Comparison of ENCODE assay signal across 10 mouse cellular contexts in the genomic region with DNA sequence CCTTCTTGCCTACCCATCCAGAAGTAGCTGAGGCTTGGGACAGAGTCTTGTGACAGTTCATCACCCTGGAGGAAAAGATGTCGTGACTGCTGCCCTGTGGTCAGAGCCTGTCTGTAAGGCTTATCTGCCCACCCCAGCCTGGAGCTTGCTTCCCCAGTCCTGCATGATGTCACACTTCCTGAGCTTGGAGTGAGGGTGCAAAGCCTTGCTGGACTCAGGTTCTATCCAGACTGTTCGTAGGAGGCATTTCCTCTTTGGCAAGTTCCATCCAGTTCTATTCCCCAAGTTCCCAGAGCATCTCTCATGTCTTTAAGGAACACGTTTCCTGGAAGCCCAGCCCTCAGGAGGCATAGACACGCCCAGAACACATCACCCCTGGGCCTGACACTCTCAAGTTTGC. TPM values are rescaled to one million over a fixed set of nuclear protein-coding genes. Genes with fewer than 3 reads are reported as not detected.
DNase-seq lines count a peak whose midpoint lies in the region; ATAC-seq and TF ChIP-seq lines count a peak whose summit lies in the region.
"Had no signal": no experiment of that assay in that cellular context is flagged by ENCODE, and none has a peak within 500 bp of the region (broad histone marks: within the 10 kb centered on the region; RNA-seq: fewer than 3 reads in every experiment).

No protein-coding gene starts in this region.

- H3K36me3 ChIP-seq in heart, embryonic 10.5 days = peaks cover 43% of the 10 kb centered on the region
- H3K36me3 ChIP-seq in heart, embryonic 14.5 days (ENCODE audit: control insufficient read depth, insufficient read depth, low read length) = peaks cover 30% of the 10 kb centered on the region
- H3K36me3 ChIP-seq in lung, embryonic 16.5 days (ENCODE audit: control insufficient read depth, insufficient read depth, low read length) = peaks cover 7% of the 10 kb centered on the region
- peaks cover 38% of the 10 kb centered on the region for H3K36me3 ChIP-seq in hindbrain, embryonic 12.5 days
- H3K36me3 ChIP-seq in midbrain, embryonic 13.5 days = peaks cover 49% of the 10 kb centered on the region

- WGBS in heart, embryonic 10.5 days = 40% methylated on average over 4 of the region's 4 CpGs
- WGBS in bone marrow, adult 2 months = 17% methylated on average over 4 of the region's 4 CpGs
- WGBS in heart, embryonic 14.5 days = 58% methylated on average over 4 of the region's 4 CpGs
- WGBS in lung, embryonic 16.5 days = 49% methylated on average over 4 of the region's 4 CpGs
- WGBS in hindbrain, embryonic 12.5 days = 84% methylated on average over 4 of the region's 4 CpGs
- 79% methylated on average over 4 of the region's 4 CpGs for WGBS in midbrain, embryonic 13.5 days

- no peak for TF ChIP-seq POLR2A in bone marrow, adult 2 months (IDR thresholded peaks at IDR 0.05; ENCODE audit: borderline replicate concordance, control insufficient read depth, low read depth, low read length)

- H3K4me3 ChIP-seq in heart, embryonic 10.5 days = no peak overlapping the region
- H3K4me3 ChIP-seq in bone marrow, adult 2 months (replicated peaks; ENCODE audit: control insufficient read depth, low read depth, low read length) = no peak overlapping the region
- H3K4me3 ChIP-seq in heart, embryonic 14.5 days (ENCODE audit: control insufficient read depth in 1 of 2, insufficient read depth in 1 of 2, low read depth in 1 of 2, low read length in 2 of 2) = no peak overlapping the region
- no peak overlapping the region for H3K4me3 ChIP-seq in lung, embryonic 16.5 days (ENCODE audit: low read length)
- H3K4me3 ChIP-seq in hindbrain, embryonic 12.5 days = no peak overlapping the region
- no peak overlapping the region for H3K4me3 ChIP-seq in midbrain, embryonic 13.5 days (replicated peaks)

- DNase-seq in heart, adult 11 months = peak; percentile 98
- DNase-seq in heart, embryonic 10.5 days (ENCODE audit: low spot score) = no peak
- DNase-seq in left cerebral cortex, adult 11 months (ENCODE audit: low spot score) = no peak
- DNase-seq: B cell, adult 2 months; cerebellum, adult 8-10 months had no signal

- no peaks in the 10 kb centered on the region for H3K9me3 ChIP-seq in heart, embryonic 10.5 days
- no peaks in the 10 kb centered on the region for H3K9me3 ChIP-seq in heart, embryonic 14.5 days (ENCODE audit: control insufficient read depth, low read length)
- H3K9me3 ChIP-seq in lung, embryonic 16.5 days (ENCODE audit: control insufficient read depth, low read length) = no peaks in the 10 kb centered on the region
- no peaks in the 10 kb centered on the region for H3K9me3 ChIP-seq in hindbrain, embryonic 12.5 days (replicated peaks)
- no peaks in the 10 kb centered on the region for H3K9me3 ChIP-seq in midbrain, embryonic 13.5 days

- peaks cover 17% of the 10 kb centered on the region for H3K4me1 ChIP-seq in heart, embryonic 10.5 days
- no peaks in the 10 kb centered on the region; the same call in 1 of the 2 replicates for H3K4me1 ChIP-seq in bone marrow, adult 2 months (ENCODE audit: control insufficient read depth, insufficient read depth, low read length)
- H3K4me1 ChIP-seq in heart, embryonic 14.5 days (ENCODE audit: control insufficient read depth in 2 of 2, insufficient read depth in 2 of 2, low read length in 2 of 2) = peaks cover 4 to 7% of the 10 kb centered on the region in 2 experiments; a peak in 2 of 4 replicates
- 0 out of 2 replicates have a peak, but pooled peaks cover 2% of the 10 kb centered on the region for H3K4me1 ChIP-seq in lung, embryonic 16.5 days (replicated peaks; ENCODE audit: control insufficient read depth, insufficient read depth, low read length)
- H3K4me1 ChIP-seq in hindbrain, embryonic 12.5 days = no peaks in the 10 kb centered on the region
- H3K4me1 ChIP-seq in midbrain, embryonic 13.5 days (replicated peaks) = no peaks in the 10 kb centered on the region

- no peak overlapping the region for H3K4me2 ChIP-seq in heart, embryonic 14.5 days (ENCODE audit: low read length)
- H3K4me2 ChIP-seq in lung, embryonic 16.5 days (ENCODE audit: low read depth, low read length) = no peak overlapping the region
- no peak overlapping the region for H3K4me2 ChIP-seq in hindbrain, embryonic 12.5 days (replicated peaks)
- H3K4me2 ChIP-seq in midbrain, embryonic 13.5 days (replicated peaks) = no peak overlapping the region

- H3K27me3 ChIP-seq in heart, embryonic 10.5 days (ENCODE audit: insufficient read depth, poor library complexity, severe bottlenecking) = no peaks in the 10 kb centered on the region
- H3K27me3 ChIP-seq in heart, embryonic 14.5 days (ENCODE audit: control insufficient read depth, insufficient read depth, low read length) = no peaks in the 10 kb centered on the region
- no peaks in the 10 kb centered on the region for H3K27me3 ChIP-seq in lung, embryonic 16.5 days (ENCODE audit: control insufficient read depth, insufficient read depth, low read depth, low read length)
- no peaks in the 10 kb centered on the region for H3K27me3 ChIP-seq in hindbrain, embryonic 12.5 days
- no peaks in the 10 kb centered on the region for H3K27me3 ChIP-seq in midbrain, embryonic 13.5 days

- no peak for TF ChIP-seq CTCF in bone marrow, adult 2 months (IDR thresholded peaks at IDR 0.05; ENCODE audit: control insufficient read depth, insufficient read depth, low read length)

- H3K27ac ChIP-seq in heart, embryonic 10.5 days = no peak overlapping the region; the same call in 1 of the 2 replicates
- H3K27ac ChIP-seq in bone marrow, adult 2 months (ENCODE audit: control insufficient read depth, insufficient read depth, low read depth, low read length, poor library complexity) = 0 out of 2 replicates have a peak overlapping the region, but pooled peaks have one; percentile 42
- H3K27ac ChIP-seq in heart, embryonic 14.5 days (replicated peaks in 1 of 2; ENCODE audit: control insufficient read depth in 1 of 2, insufficient read depth in 1 of 2, low read depth in 2 of 2, low read length in 2 of 2) = peak overlapping the region; percentile 50 to 66
- peak overlapping the region; percentile 33; the same call in 1 of the 2 replicates for H3K27ac ChIP-seq in lung, embryonic 16.5 days (ENCODE audit: low read length)
- no peak overlapping the region for H3K27ac ChIP-seq in hindbrain, embryonic 12.5 days
- H3K27ac ChIP-seq in midbrain, embryonic 13.5 days = no peak overlapping the region

- peak; percentile 41; the same call in 1 of the 2 replicates for ATAC-seq in heart, embryonic 14.5 days (ENCODE audit: insufficient number of reproducible peaks, insufficient read depth, low FRiP score, low read depth)
- ATAC-seq in lung, embryonic 16.5 days (ENCODE audit: low read depth) = peak; percentile 65; the same call in 1 of the 2 replicates
- ATAC-seq in hindbrain, embryonic 12.5 days (ENCODE audit: low FRiP score) = no peak
- no peak for ATAC-seq in midbrain, embryonic 13.5 days

- H3K9ac ChIP-seq in heart, embryonic 14.5 days (ENCODE audit: low read length) = no peak overlapping the region
- H3K9ac ChIP-seq in lung, embryonic 16.5 days (ENCODE audit: low read length) = no peak overlapping the region
- H3K9ac ChIP-seq in hindbrain, embryonic 12.5 days = no peak overlapping the region; the same call in 1 of the 2 replicates
- H3K9ac ChIP-seq in midbrain, embryonic 13.5 days (replicated peaks) = no peak overlapping the region

RNA-seq across cellular contexts. Expression of a gene that starts 5.5 kb away (rescaled TPM):
- polyA plus RNA-seq in heart, embryonic 10.5 days (2016; fragmentation: Nextera tagmentation; extraction: Ambion mirVana) = 0.26 and 5.0 TPM in 2 replicates
- 3.7 and 5.8 TPM in 2 replicates for polyA plus RNA-seq in bone marrow, adult 2 months (2011; ENCODE audit: insufficient read depth, insufficient read length, low replicate concordance, missing spikeins)
- polyA plus RNA-seq in heart, embryonic 14.5 days (2014; fragmentation: Nextera tagmentation; extraction: Ambion mirVana) = 0.49 and 0.77 TPM in 2 replicates
- polyA plus RNA-seq in lung, embryonic 16.5 days (2015; fragmentation: Nextera tagmentation; extraction: Ambion mirVana) = 0.84 and 3.2 TPM in 2 replicates
- 0.43 and 0.68 TPM in 2 replicates for polyA plus RNA-seq in hindbrain, embryonic 12.5 days (2016; fragmentation: Nextera tagmentation; extraction: Ambion mirVana)
- polyA plus RNA-seq in midbrain, embryonic 13.5 days (2015; fragmentation: Nextera tagmentation; extraction: Ambion mirVana) = 1.0 and 1.2 TPM in 2 replicates

RNA-seq across cellular contexts. Expression of a gene that starts 20.8 kb away (rescaled TPM):
- polyA plus RNA-seq in heart, embryonic 10.5 days (2016; fragmentation: Nextera tagmentation; extraction: Ambion mirVana) = 2.3 and 4.4 TPM in 2 replicates
- polyA plus RNA-seq in bone marrow, adult 2 months (2011; ENCODE audit: insufficient read depth, insufficient read length, low replicate concordance, missing spikeins) = 0.34 TPM in 1 of 2 replicates, not detected in the other
- polyA plus RNA-seq in heart, embryonic 14.5 days (2014; fragmentation: Nextera tagmentation; extraction: Ambion mirVana) = 7.9 and 8.8 TPM in 2 replicates
- polyA plus RNA-seq in lung, embryonic 16.5 days (2015; fragmentation: Nextera tagmentation; extraction: Ambion mirVana) = 2.5 TPM in 2 replicates
- 1.5 and 1.7 TPM in 2 replicates for polyA plus RNA-seq in hindbrain, embryonic 12.5 days (2016; fragmentation: Nextera tagmentation; extraction: Ambion mirVana)
- polyA plus RNA-seq in midbrain, embryonic 13.5 days (2015; fragmentation: Nextera tagmentation; extraction: Ambion mirVana) = 2.2 and 3.4 TPM in 2 replicates

Comparison
In these comparisons a context has a peak if more than half of its experiments do, and no peak if none do; other contexts are left out.
1. H3K27ac ChIP-seq: peak in bone marrow, adult 2 months (single experiment), heart, embryonic 14.5 days (2 of 2) and lung, embryonic 16.5 days (single experiment); none in heart, embryonic 10.5 days (single experiment), hindbrain, embryonic 12.5 days (single experiment) and midbrain, embryonic 13.5 days (single experiment).
2. ATAC-seq: peak in heart, embryonic 14.5 days (single experiment) and lung, embryonic 16.5 days (single experiment); none in hindbrain, embryonic 12.5 days (single experiment) and midbrain, embryonic 13.5 days (single experiment).